In genomic region chr14:47823182-47823581, GRCm38 (mm10) we compare ENCODE assay signal across 23 mouse cellular contexts.
DNase-seq lines count a peak whose midpoint lies in the region; ATAC-seq and TF ChIP-seq lines count a peak whose summit lies in the region.
"Had no signal": no experiment of that assay in that cellular context is flagged by ENCODE, and none has a peak within 500 bp of the region (broad histone marks: within the 10 kb centered on the region; RNA-seq: fewer than 3 reads in every experiment).

No protein-coding gene starts in this region.

- H3K27me3 ChIP-seq in forebrain, postnatal 0 days (ENCODE audit: insufficient read depth, low read length), result no peaks in the 10 kb centered on the region
- H3K27me3 ChIP-seq in forebrain, embryonic 13.5 days, result no peaks in the 10 kb centered on the region
- H3K27me3 ChIP-seq in kidney, postnatal 0 days (ENCODE audit: insufficient read depth, low read length), result no peaks in the 10 kb centered on the region
- H3K27me3 ChIP-seq in stomach, embryonic 15.5 days (replicated peaks), result no peaks in the 10 kb centered on the region
- no peaks in the 10 kb centered on the region for H3K27me3 ChIP-seq in stomach, postnatal 0 days (ENCODE audit: control insufficient read depth, insufficient read depth, low read length)
- H3K27me3 ChIP-seq: embryonic facial prominence, embryonic 12.5 days; forebrain, embryonic 15.5 days; heart, embryonic 15.5 days; limb, embryonic 15.5 days; midbrain, embryonic 15.5 days; Patski had no signal

- no peak for DNase-seq in forebrain, postnatal 0 days
- peak; percentile 57 for DNase-seq in kidney, postnatal 0 days (ENCODE audit: low spot score)
- no peak for DNase-seq in kidney, adult 8-10 months
- DNase-seq in stomach, postnatal 0 days (ENCODE audit: low spot score), result no peak
- DNase-seq in lung, postnatal 36 days, result peak; percentile 19
- DNase-seq in urinary bladder, postnatal 36 days (ENCODE audit: low spot score in 2 of 2), result no peak
- DNase-seq: adrenal gland, adult 8-10 months; cerebellum, adult 9-11 months; heart, adult 2 months; heart, postnatal 4 days; liver, postnatal 0 days; right cerebral cortex, postnatal 14 days had no signal

- H3K4me2 ChIP-seq in forebrain, postnatal 0 days (ENCODE audit: low read depth), result no peak overlapping the region
- no peak overlapping the region for H3K4me2 ChIP-seq in forebrain, embryonic 13.5 days
- no peak overlapping the region for H3K4me2 ChIP-seq in kidney, postnatal 0 days (ENCODE audit: low read length)
- H3K4me2 ChIP-seq in stomach, embryonic 15.5 days, result no peak overlapping the region
- no peak overlapping the region for H3K4me2 ChIP-seq in stomach, postnatal 0 days (replicated peaks; ENCODE audit: low read depth)
- H3K4me2 ChIP-seq: embryonic facial prominence, embryonic 12.5 days; forebrain, embryonic 15.5 days; heart, embryonic 15.5 days; limb, embryonic 15.5 days; midbrain, embryonic 15.5 days had no signal

- H3K4me1 ChIP-seq in forebrain, postnatal 0 days (ENCODE audit: insufficient read depth), result no peaks in the 10 kb centered on the region
- H3K4me1 ChIP-seq in forebrain, embryonic 13.5 days, result peaks cover 8% of the 10 kb centered on the region; the same call in 1 of the 2 replicates
- H3K4me1 ChIP-seq in kidney, postnatal 0 days (replicated peaks; ENCODE audit: insufficient read depth, low read length), result 0 out of 2 replicates have a peak, but pooled peaks cover 5% of the 10 kb centered on the region
- peaks cover 7% of the 10 kb centered on the region; the same call in 1 of the 2 replicates for H3K4me1 ChIP-seq in stomach, embryonic 15.5 days
- H3K4me1 ChIP-seq in stomach, postnatal 0 days (replicated peaks; ENCODE audit: control insufficient read depth, insufficient read depth), result no peaks in the 10 kb centered on the region
- H3K4me1 ChIP-seq: embryonic facial prominence, embryonic 12.5 days; heart, embryonic 15.5 days had no signal

- WGBS in forebrain, postnatal 0 days, result 42% methylated on average over 9 of the region's 9 CpGs
- 80% methylated on average over 9 of the region's 9 CpGs for WGBS in forebrain, embryonic 13.5 days
- 25% methylated on average over 9 of the region's 9 CpGs for WGBS in kidney, postnatal 0 days
- WGBS in stomach, embryonic 15.5 days, result 35% methylated on average over 9 of the region's 9 CpGs
- 25% methylated on average over 9 of the region's 9 CpGs for WGBS in stomach, postnatal 0 days

- H3K9me3 ChIP-seq in forebrain, postnatal 0 days (ENCODE audit: low read length), result no peaks in the 10 kb centered on the region
- H3K9me3 ChIP-seq in forebrain, embryonic 13.5 days (replicated peaks), result no peaks in the 10 kb centered on the region
- no peaks in the 10 kb centered on the region for H3K9me3 ChIP-seq in kidney, postnatal 0 days (replicated peaks; ENCODE audit: low read length)
- H3K9me3 ChIP-seq in stomach, embryonic 15.5 days, result no peaks in the 10 kb centered on the region
- no peaks in the 10 kb centered on the region for H3K9me3 ChIP-seq in stomach, postnatal 0 days (ENCODE audit: control insufficient read depth, low read length)
- H3K9me3 ChIP-seq: embryonic facial prominence, embryonic 12.5 days; forebrain, embryonic 15.5 days; heart, embryonic 15.5 days; limb, embryonic 15.5 days; midbrain, embryonic 15.5 days had no signal

- H3K9ac ChIP-seq in forebrain, postnatal 0 days, result no peak overlapping the region
- no peak overlapping the region for H3K9ac ChIP-seq in forebrain, embryonic 13.5 days
- H3K9ac ChIP-seq in kidney, postnatal 0 days (ENCODE audit: low read depth, low read length), result no peak overlapping the region
- H3K9ac ChIP-seq in stomach, embryonic 15.5 days, result no peak overlapping the region
- no peak overlapping the region for H3K9ac ChIP-seq in stomach, postnatal 0 days (ENCODE audit: low read length)
- H3K9ac ChIP-seq: embryonic facial prominence, embryonic 12.5 days; forebrain, embryonic 15.5 days; heart, embryonic 15.5 days; limb, embryonic 15.5 days; liver, postnatal 0 days; midbrain, embryonic 15.5 days had no signal

- no peak for TF ChIP-seq CTCF in forebrain, postnatal 0 days (IDR thresholded peaks at IDR 0.05; ENCODE audit: low read depth)
- TF ChIP-seq CTCF in kidney, postnatal 0 days (IDR thresholded peaks at IDR 0.05; ENCODE audit: low read depth), result no peak
- no peak for TF ChIP-seq CTCF in stomach, postnatal 0 days (IDR thresholded peaks at IDR 0.05; ENCODE audit: low read depth)

- TF ChIP-seq EP300 in stomach, postnatal 0 days (optimal IDR thresholded peaks at IDR 0.05), result no peak

- H3K27ac ChIP-seq in forebrain, postnatal 0 days (ENCODE audit: low read depth, low read length), result no peak overlapping the region
- H3K27ac ChIP-seq in forebrain, embryonic 13.5 days, result no peak overlapping the region
- H3K27ac ChIP-seq in kidney, postnatal 0 days, result peak overlapping the region; percentile 10; the same call in 1 of the 2 replicates
- no peak overlapping the region for H3K27ac ChIP-seq in stomach, embryonic 15.5 days
- no peak overlapping the region for H3K27ac ChIP-seq in stomach, postnatal 0 days (replicated peaks)
- H3K27ac ChIP-seq: embryonic facial prominence, embryonic 12.5 days; forebrain, embryonic 15.5 days; heart, adult 2 months; heart, embryonic 15.5 days; hindbrain, postnatal 0 days; limb, embryonic 15.5 days; midbrain, embryonic 15.5 days had no signal

- H3K36me3 ChIP-seq in forebrain, postnatal 0 days (ENCODE audit: insufficient read depth), result no peaks in the 10 kb centered on the region
- H3K36me3 ChIP-seq in forebrain, embryonic 13.5 days (ENCODE audit: poor library complexity, severe bottlenecking), result no peaks in the 10 kb centered on the region
- no peaks in the 10 kb centered on the region for H3K36me3 ChIP-seq in kidney, postnatal 0 days (ENCODE audit: insufficient read depth, low read length)
- H3K36me3 ChIP-seq in stomach, embryonic 15.5 days, result no peaks in the 10 kb centered on the region
- no peaks in the 10 kb centered on the region for H3K36me3 ChIP-seq in stomach, postnatal 0 days (ENCODE audit: control insufficient read depth, insufficient read depth, low read length)
- H3K36me3 ChIP-seq: embryonic facial prominence, embryonic 12.5 days; forebrain, embryonic 15.5 days; heart, embryonic 15.5 days; limb, embryonic 15.5 days; midbrain, embryonic 15.5 days had no signal

- H3K4me3 ChIP-seq in forebrain, postnatal 0 days (ENCODE audit: low read depth, low read length), result no peak overlapping the region
- H3K4me3 ChIP-seq in forebrain, embryonic 13.5 days, result no peak overlapping the region
- no peak overlapping the region for H3K4me3 ChIP-seq in kidney, postnatal 0 days (replicated peaks; ENCODE audit: low read depth, low read length)
- H3K4me3 ChIP-seq in stomach, embryonic 15.5 days (replicated peaks), result no peak overlapping the region
- no peak overlapping the region for H3K4me3 ChIP-seq in stomach, postnatal 0 days (ENCODE audit: low read depth, low read length)
- H3K4me3 ChIP-seq: embryonic facial prominence, embryonic 12.5 days; erythroblast, embryonic 14.5 days; forebrain, embryonic 15.5 days; heart, adult 2 months; heart, embryonic 15.5 days; limb, embryonic 15.5 days; midbrain, embryonic 15.5 days; myocyte had no signal

- ATAC-seq in forebrain, postnatal 0 days, result peak; percentile 20; the same call in 1 of the 2 replicates
- no peak for ATAC-seq in forebrain, embryonic 13.5 days
- no peak for ATAC-seq in kidney, postnatal 0 days (replicated peaks; ENCODE audit: low FRiP score, low read depth)
- ATAC-seq in stomach, embryonic 15.5 days (ENCODE audit: insufficient read depth, low FRiP score, low read depth), result peak; percentile 28; the same call in 1 of the 2 replicates
- ATAC-seq in stomach, postnatal 0 days (ENCODE audit: low FRiP score, low TSS enrichment), result no peak
- ATAC-seq: forebrain, embryonic 15.5 days; hindbrain, postnatal 0 days; midbrain, embryonic 15.5 days; Patski had no signal

Comparison
In these comparisons a context has a peak if more than half of its experiments do, and no peak if none do; other contexts are left out.
1. ATAC-seq: peak in forebrain, postnatal 0 days (single experiment) and stomach, embryonic 15.5 days (single experiment); none in forebrain, embryonic 13.5 days (single experiment), kidney, postnatal 0 days (single experiment) and stomach, postnatal 0 days (single experiment).
2. DNase-seq: peak in kidney, postnatal 0 days (single experiment) and lung, postnatal 36 days (single experiment); none in forebrain, postnatal 0 days (single experiment), kidney, adult 8-10 months (0 of 2), stomach, postnatal 0 days (single experiment) and urinary bladder, postnatal 36 days (0 of 2).